Comparison of ENCODE assay signal across 9 mouse cellular contexts in genomic region chr2:165234291-165234612, GRCm38 (mm10). TPM values are rescaled to one million over a fixed set of nuclear protein-coding genes. Genes with fewer than 3 reads are reported as not detected.
A peak's percentile ranks its signal among the peaks of the same experiment; 100 is the strongest.
DNase-seq lines count a peak whose midpoint lies in the region; ATAC-seq and TF ChIP-seq lines count a peak whose summit lies in the region.
"Had no signal": no experiment of that assay in that cellular context is flagged by ENCODE, and none has a peak within 500 bp of the region (broad histone marks: within the 10 kb centered on the region; RNA-seq: fewer than 3 reads in every experiment).

No protein-coding gene starts in this region.

- no peaks in the 10 kb centered on the region for H3K9me3 ChIP-seq in heart, embryonic 12.5 days (replicated peaks)
- H3K9me3 ChIP-seq in ES-E14 (ENCODE audit: control insufficient read depth, insufficient read depth, low read depth, low read length): no peaks in the 10 kb centered on the region
- no peaks in the 10 kb centered on the region for H3K9me3 ChIP-seq in forebrain, postnatal 0 days (ENCODE audit: low read length)
- no peaks in the 10 kb centered on the region for H3K9me3 ChIP-seq in liver, postnatal 0 days (ENCODE audit: low read length)

- H3K36me3 ChIP-seq in heart, embryonic 12.5 days: no peaks in the 10 kb centered on the region
- H3K36me3 ChIP-seq in ES-E14 (ENCODE audit: control insufficient read depth, insufficient read depth, low read length, poor library complexity, severe bottlenecking): no peaks in the 10 kb centered on the region
- H3K36me3 ChIP-seq in forebrain, postnatal 0 days (ENCODE audit: insufficient read depth): no peaks in the 10 kb centered on the region
- H3K36me3 ChIP-seq in liver, postnatal 0 days (replicated peaks; ENCODE audit: insufficient read depth, low read length): no peaks in the 10 kb centered on the region

- peaks cover 99% of the 10 kb centered on the region for H3K27me3 ChIP-seq in heart, embryonic 12.5 days (replicated peaks)
- H3K27me3 ChIP-seq in forebrain, postnatal 0 days (ENCODE audit: insufficient read depth, low read length): peaks cover 22% of the 10 kb centered on the region
- peaks cover 79% of the 10 kb centered on the region for H3K27me3 ChIP-seq in liver, postnatal 0 days (ENCODE audit: insufficient read depth, low read length)

- peaks cover 18% of the 10 kb centered on the region for H3K4me1 ChIP-seq in heart, embryonic 12.5 days (replicated peaks)
- no peaks in the 10 kb centered on the region for H3K4me1 ChIP-seq in ES-E14 (ENCODE audit: control insufficient read depth in 2 of 2, insufficient read depth in 2 of 2, low read length in 2 of 2, poor library complexity in 1 of 2)
- no peaks in the 10 kb centered on the region for H3K4me1 ChIP-seq in forebrain, postnatal 0 days (ENCODE audit: insufficient read depth)
- peaks cover 11% of the 10 kb centered on the region for H3K4me1 ChIP-seq in liver, postnatal 0 days (ENCODE audit: insufficient read depth)

- in situ Hi-C loops in ES-E14 (cut with MboI; ENCODE audit: low sequenced_read_pairs in 2 of 2, unreplicated experiment in 2 of 2): no loop called here

- intact Hi-C loops in left cerebral cortex, postnatal 10 days (cut with DNase I): loop anchor here (2.0 kb wide), 1 partner anchor 43 kb away; no protein-coding TSS in a partner anchor
- intact Hi-C loops in left cerebral cortex, postnatal 36 days (cut with DNase I): loop anchor here (1.0 to 5.0 kb wide), 2 partner anchors 67 to 158 kb away; no protein-coding TSS in a partner anchor

- no peak for TF ChIP-seq CTCF in forebrain, postnatal 0 days (IDR thresholded peaks at IDR 0.05; ENCODE audit: low read depth)
- no peak for TF ChIP-seq CTCF in liver, postnatal 0 days (IDR thresholded peaks at IDR 0.05; ENCODE audit: low read depth)

- no peak for DNase-seq in heart, adult 9 months (ENCODE audit: low spot score in 2 of 2)
- DNase-seq in ES-E14 (ENCODE audit: low read depth, low spot score) (no peak), adipocyte (ENCODE audit: low spot score) (no peak)
- DNase-seq in forebrain, postnatal 0 days: no peak
- DNase-seq in liver, postnatal 0 days: no peak
- DNase-seq in left cerebral cortex, postnatal 10 days (ENCODE audit: extremely low spot score in 1 of 2, low spot score in 2 of 2): no peak
- no peak for DNase-seq in left cerebral cortex, postnatal 36 days (ENCODE audit: low spot score in 2 of 2)

- H3K4me3 ChIP-seq in heart, embryonic 12.5 days: peak overlapping the region; percentile 55
- H3K4me3 ChIP-seq in ES-E14 (ENCODE audit: insufficient read depth in 1 of 2, low read depth in 1 of 2, low read length in 2 of 2, poor library complexity in 1 of 2, severe bottlenecking in 1 of 2): peak overlapping the region; percentile 75 to 78
- H3K4me3 ChIP-seq in forebrain, postnatal 0 days (ENCODE audit: low read depth, low read length): peak overlapping the region; percentile 70
- peak overlapping the region; percentile 43 for H3K4me3 ChIP-seq in liver, postnatal 0 days (ENCODE audit: low read depth, low read length)

- 0 out of 2 replicates have a peak, but pooled peaks have one; percentile 27 for ATAC-seq in heart, embryonic 12.5 days (ENCODE audit: insufficient number of reproducible peaks, low FRiP score)
- peak; percentile 55 for ATAC-seq in forebrain, postnatal 0 days
- no peak for ATAC-seq in liver, postnatal 0 days

- H3K9ac ChIP-seq in heart, embryonic 12.5 days: peak overlapping the region; percentile 49
- H3K9ac ChIP-seq in ES-E14 (ENCODE audit: insufficient read depth, low read depth, low read length, poor library complexity, severe bottlenecking): peak overlapping the region; percentile 57
- H3K9ac ChIP-seq in forebrain, postnatal 0 days: peak overlapping the region; percentile 64
- H3K9ac ChIP-seq in liver, postnatal 0 days (replicated peaks): peak overlapping the region; percentile 26; the same call in 1 of the 2 replicates

- WGBS in heart, embryonic 12.5 days: under 1% methylated on average over 33 of the region's 41 CpGs
- 8% methylated on average over 33 of the region's 41 CpGs for WGBS in forebrain, postnatal 0 days
- 2% methylated on average over 23 of the region's 41 CpGs for WGBS in liver, postnatal 0 days (ENCODE audit: insufficient replicate concordance)

- peak overlapping the region; percentile 94 for H3K4me2 ChIP-seq in heart, embryonic 12.5 days
- H3K4me2 ChIP-seq in forebrain, postnatal 0 days (ENCODE audit: low read depth): peak overlapping the region; percentile 98
- H3K4me2 ChIP-seq in liver, postnatal 0 days (ENCODE audit: low read depth, low read length): peak overlapping the region; percentile 76

- H3K27ac ChIP-seq in heart, embryonic 12.5 days (ENCODE audit: poor library complexity, severe bottlenecking): no peak overlapping the region
- no peak overlapping the region for H3K27ac ChIP-seq in ES-E14 (ENCODE audit: insufficient read depth, low read depth, low read length, poor library complexity, severe bottlenecking)
- peak overlapping the region; percentile 35; the same call in 1 of the 2 replicates for H3K27ac ChIP-seq in forebrain, postnatal 0 days (ENCODE audit: low read depth, low read length)
- H3K27ac ChIP-seq in liver, postnatal 0 days (ENCODE audit: low read depth): no peak overlapping the region

- no peak for TF ChIP-seq EP300 in liver, postnatal 0 days (IDR thresholded peaks at IDR 0.05; ENCODE audit: low read depth)

TF ChIP-seq in ES-E14, 5 proteins besides CTCF, POLR2A, EP300 and RAD21:
- TF ChIP-seq MAFK (IDR thresholded peaks at IDR 0.05; ENCODE audit: insufficient read depth, low read depth, low read length) (no peak), ZNF384 (IDR thresholded peaks at IDR 0.05; ENCODE audit: low read depth, low read length) (no peak), ZC3H11A (IDR thresholded peaks at IDR 0.05; ENCODE audit: borderline replicate concordance, low read depth, low read length) (no peak), CHD2 (IDR thresholded peaks at IDR 0.05; ENCODE audit: low read depth, low read length) (no peak), HCFC1 (IDR thresholded peaks at IDR 0.05; ENCODE audit: borderline replicate concordance, insufficient read depth, low read length) (no peak)

RNA-seq across cellular contexts. Expression of gene Cdh22, which starts 0.4 kb away (rescaled TPM):
- polyA plus RNA-seq in heart, embryonic 12.5 days (2016; fragmentation: Nextera tagmentation; extraction: Ambion mirVana): not detected in 2 replicates
- 0.13 and 0.21 TPM in 2 replicates for total RNA-seq in ES-E14 (2012; rRNA removed)
- total RNA-seq in forebrain, postnatal 0 days (2014; rRNA removed): 11.5 and 24.6 TPM in 2 replicates
- 7.1 and 10.4 TPM in 2 replicates for polyA plus RNA-seq in forebrain, postnatal 0 days (2015; fragmentation: Nextera tagmentation; extraction: Ambion mirVana)
- polyA plus RNA-seq in liver, postnatal 0 days (2015; fragmentation: Nextera tagmentation; extraction: Ambion mirVana): not detected in 2 replicates
- total RNA-seq in left cerebral cortex, postnatal 10 days (2021): 10 to 100 TPM; 20.4 to 23.1 TPM
- 10 to 100 TPM; 50.3 to 58.7 TPM for total RNA-seq in left cerebral cortex, postnatal 36 days (2021)
- total RNA-seq: MEL had no signal

RNA-seq across cellular contexts. Expression of gene Slc35c2, which starts 53.4 kb away (rescaled TPM):
- polyA plus RNA-seq in heart, embryonic 12.5 days (2016; fragmentation: Nextera tagmentation; extraction: Ambion mirVana): 39.7 and 40.6 TPM in 2 replicates
- total RNA-seq in ES-E14 (2012; rRNA removed): 36.4 and 48.2 TPM in 2 replicates
- 66.9 and 85.8 TPM in 2 replicates for total RNA-seq in forebrain, postnatal 0 days (2014; rRNA removed)
- 62.7 and 65.8 TPM in 2 replicates for polyA plus RNA-seq in forebrain, postnatal 0 days (2015; fragmentation: Nextera tagmentation; extraction: Ambion mirVana)
- polyA plus RNA-seq in liver, postnatal 0 days (2015; fragmentation: Nextera tagmentation; extraction: Ambion mirVana): 29.3 and 30.5 TPM in 2 replicates
- total RNA-seq in left cerebral cortex, postnatal 10 days (2021): 10 to 100 TPM; 44.4 to 49.3 TPM
- total RNA-seq in left cerebral cortex, postnatal 36 days (2021): 10 to 100 TPM; 52.9 to 56.8 TPM

Comparison
In these comparisons a context has a peak if more than half of its experiments do, and no peak if none do; other contexts are left out.
1. RNA of gene Cdh22, which starts 0.4 kb away (total RNA-seq): 50.3 to 58.7 TPM in left cerebral cortex, postnatal 36 days, 11.5 to 24.6 TPM in forebrain, postnatal 0 days and 20.4 to 23.1 TPM in left cerebral cortex, postnatal 10 days; 0.13 to 0.21 TPM in ES-E14; every median in the first group is over 10 times any median in the second.
2. Peak in every context shown above with its lines, with median percentiles within 50 percentile points of each other: H3K4me2 ChIP-seq, H3K4me3 ChIP-seq and H3K9ac ChIP-seq.